Mouse (Mus musculus) cerebellum, adult 2 months (tissue): ENCODE data around the gene 1810043G02Rik.

ENCODE experiments used
- CTCF ChIP-seq: fragments of 200-500 bp; IDR thresholded peaks from 2 replicates; pipeline ENCODE4 v1.5.1; 2011; ENCODE audit warnings: low read depth, mild to moderate bottlenecking, control low read depth, low read length, moderate library complexity, borderline replicate concordance; ENCODE audit not compliant: insufficient read depth
- POLR2A ChIP-seq: fragments of 200-500 bp; IDR thresholded peaks from 2 replicates; pipeline ENCODE4 v1.6.1; 2011; ENCODE audit warnings: low read length, control low read depth, borderline replicate concordance; ENCODE audit not compliant: insufficient read depth

GRCm38 (mm10) chr10:77974811-77975210 lies 3.5 kb upstream of the 1810043G02Rik start:
- no peak for TF ChIP-seq POLR2A
- TF ChIP-seq CTCF: no peak
